Mouse (Mus musculus): ENCODE results near the gene Pld1. TPM values are rescaled to one million over a fixed set of nuclear protein-coding genes. Genes with fewer than 3 reads are reported as not detected.

Gene Pld1
- total RNA-seq (2021), result 1 to 10 TPM; 6.8 to 7.2 TPM
- long read RNA-seq, result 0 reads

GRCm38 (mm10) chr3:27938381-27939323 lies at the start of gene Pld1:
Gene Pld1, plus strand, starts transcription at chr3:27938695.
- peak; percentile 25 to 71 for DNase-seq (ENCODE audit: low spot score in 2 of 2)

- DNase-seq (ENCODE audit: low spot score in 2 of 2), result no peak
Observed at GRCm38 (mm10) chr3:27896318-27896892, 42.1 kb upstream of the Pld1 start, which contains the start of gene Tmem212. Gene Tmem212, minus strand, starts transcription at chr3:27896368.

GRCm38 (mm10) chr3:27898178-27898577 lies 40.3 kb upstream of the Pld1 start:
- DNase-seq (ENCODE audit: low spot score in 2 of 2), result no peak

GRCm38 (mm10) chr3:27899012-27899726 lies 39.3 kb upstream of the Pld1 start:
- DNase-seq (ENCODE audit: low spot score in 2 of 2), result peak in 1 of 2 experiments; percentile 20

- no peak for DNase-seq (ENCODE audit: low spot score in 2 of 2)
Observed at GRCm38 (mm10) chr3:27901846-27902245, 36.6 kb upstream of the Pld1 start.

GRCm38 (mm10) chr3:27904659-27905330 lies 33.7 kb upstream of the Pld1 start:
- no peak for DNase-seq (ENCODE audit: low spot score in 2 of 2)

- DNase-seq (ENCODE audit: low spot score in 2 of 2), result no peak
Observed at GRCm38 (mm10) chr3:27906647-27907209, 31.8 kb upstream of the Pld1 start.

GRCm38 (mm10) chr3:27907301-27907700 lies 31.2 kb upstream of the Pld1 start:
- DNase-seq (ENCODE audit: low spot score in 2 of 2), result no peak

GRCm38 (mm10) chr3:27908316-27908715 lies 30.2 kb upstream of the Pld1 start:
- no peak for DNase-seq (ENCODE audit: low spot score in 2 of 2)

GRCm38 (mm10) chr3:27909016-27909415 lies 29.5 kb upstream of the Pld1 start:
- DNase-seq (ENCODE audit: low spot score in 2 of 2), result no peak

- DNase-seq (ENCODE audit: low spot score in 2 of 2), result no peak
Observed at GRCm38 (mm10) chr3:27918656-27919436, 19.6 kb upstream of the Pld1 start.

GRCm38 (mm10) chr3:27921268-27922020 lies 17.1 kb upstream of the Pld1 start:
- DNase-seq (ENCODE audit: low spot score in 2 of 2), result no peak

GRCm38 (mm10) chr3:27924037-27924436 lies 14.5 kb upstream of the Pld1 start:
- no peak for DNase-seq (ENCODE audit: low spot score in 2 of 2)

- peak in 1 of 2 experiments; percentile 6 for DNase-seq (ENCODE audit: low spot score in 2 of 2)
Observed at GRCm38 (mm10) chr3:27929219-27929618, 9.3 kb upstream of the Pld1 start.

GRCm38 (mm10) chr3:27932391-27932790 lies 6.1 kb upstream of the Pld1 start:
- no peak for DNase-seq (ENCODE audit: low spot score in 2 of 2)

- no peak for DNase-seq (ENCODE audit: low spot score in 2 of 2)
Observed at GRCm38 (mm10) chr3:27935644-27936043, 2.9 kb upstream of the Pld1 start.

GRCm38 (mm10) chr3:27936731-27937130 lies 1.8 kb upstream of the Pld1 start:
- DNase-seq (ENCODE audit: low spot score in 2 of 2), result no peak

GRCm38 (mm10) chr3:27937144-27938110 lies 1.1 kb upstream of the Pld1 start:
- no peak for DNase-seq (ENCODE audit: low spot score in 2 of 2)

Data from layer of hippocampus, adult 18-20 months (tissue).